Mouse (Mus musculus): ENCODE results near the gene Slc34a2.

The Slc34a2 gene

DNA sequence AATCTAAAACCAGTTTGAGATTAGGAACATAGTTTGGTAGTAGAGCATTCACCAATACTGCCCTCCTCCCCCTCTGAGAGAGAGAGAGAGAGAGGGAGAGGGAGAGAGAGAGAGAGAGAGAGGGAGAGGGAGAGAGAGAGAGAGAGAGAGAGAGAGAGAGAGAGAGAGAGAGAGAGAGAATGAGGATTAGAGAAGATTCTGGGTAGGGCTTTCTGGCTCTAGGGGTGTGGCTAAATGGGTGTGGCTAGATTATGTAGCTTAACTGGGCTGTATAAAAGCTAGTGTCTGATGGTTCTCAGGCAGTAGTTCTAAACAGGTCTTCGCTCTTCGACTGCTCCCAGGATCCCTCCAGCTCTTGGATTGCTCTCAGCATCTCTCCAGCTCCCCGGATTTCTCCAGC lies at the start of gene Slc34a2:
TSS of gene Slc34a2 (plus strand) at position 301 of the 400 bp plus-strand sequence.
- DNase-seq (ENCODE audit: low spot score in 2 of 2) = no peak

DNA sequence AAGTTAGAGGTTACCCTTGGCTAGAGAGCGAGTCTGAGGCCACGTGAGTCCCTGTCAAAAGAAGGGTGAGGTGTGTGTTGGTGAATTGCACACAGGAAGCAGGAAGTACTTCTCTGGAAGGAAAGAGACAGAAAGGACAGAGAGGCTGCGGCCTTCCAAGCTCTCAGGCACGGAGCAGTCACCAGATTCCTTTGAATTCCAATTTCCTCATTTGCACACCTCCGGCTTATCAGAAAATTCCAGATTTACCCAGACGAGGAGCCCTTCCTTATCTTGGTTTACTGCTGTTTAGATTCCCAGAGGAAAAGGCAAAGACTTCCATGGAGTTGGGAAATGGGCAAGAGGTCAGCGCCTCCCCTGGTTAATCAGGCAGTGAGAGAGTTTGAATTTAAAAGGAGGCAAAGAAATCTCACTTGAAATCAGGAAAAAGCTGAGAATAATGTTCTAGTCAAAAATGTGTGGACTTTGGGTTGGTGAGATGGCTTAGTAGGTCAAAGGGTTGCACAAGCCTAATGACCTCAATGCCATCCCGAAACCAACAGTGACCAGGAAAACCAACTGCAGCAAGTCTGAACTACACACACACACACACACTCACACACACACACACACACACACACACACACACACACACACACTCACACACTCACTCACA lies 47.1 kb upstream of the Slc34a2 start:
- DNase-seq (ENCODE audit: low spot score in 2 of 2) = no peak

DNA sequence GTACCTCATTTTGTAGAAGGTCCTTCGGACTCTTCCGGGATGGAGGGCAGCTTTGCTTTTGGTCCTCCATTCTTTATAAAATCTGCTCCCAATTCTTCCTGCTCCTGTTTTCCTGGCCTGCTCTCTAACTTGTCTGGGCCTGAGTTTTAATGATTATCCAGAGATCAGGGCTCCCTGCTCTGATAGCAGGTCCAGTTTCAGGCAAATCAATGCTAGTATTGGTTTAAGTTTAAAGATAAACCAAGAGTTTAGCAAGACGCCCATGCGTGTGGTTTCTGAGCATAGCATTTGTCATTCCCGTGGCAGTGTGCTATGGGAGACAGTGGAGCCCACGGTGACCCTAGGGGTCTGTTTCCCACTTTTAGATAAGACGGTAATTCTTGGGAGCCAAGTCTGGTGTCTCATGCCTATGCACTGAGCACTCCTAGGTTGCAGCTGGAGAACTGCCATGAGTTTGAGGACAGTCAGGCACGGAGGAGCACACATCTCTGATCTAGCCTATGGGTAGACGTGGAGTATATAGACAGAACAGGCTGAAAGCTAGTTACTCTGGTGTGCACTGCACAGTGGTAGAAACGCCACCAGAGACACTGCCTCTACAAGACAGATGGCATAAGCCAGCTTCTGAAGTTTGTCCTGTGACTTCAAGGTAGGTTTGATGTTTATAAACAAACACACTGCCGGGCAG lies 45.5 kb upstream of the Slc34a2 start:
- DNase-seq (ENCODE audit: low spot score in 2 of 2) = no peak

DNA sequence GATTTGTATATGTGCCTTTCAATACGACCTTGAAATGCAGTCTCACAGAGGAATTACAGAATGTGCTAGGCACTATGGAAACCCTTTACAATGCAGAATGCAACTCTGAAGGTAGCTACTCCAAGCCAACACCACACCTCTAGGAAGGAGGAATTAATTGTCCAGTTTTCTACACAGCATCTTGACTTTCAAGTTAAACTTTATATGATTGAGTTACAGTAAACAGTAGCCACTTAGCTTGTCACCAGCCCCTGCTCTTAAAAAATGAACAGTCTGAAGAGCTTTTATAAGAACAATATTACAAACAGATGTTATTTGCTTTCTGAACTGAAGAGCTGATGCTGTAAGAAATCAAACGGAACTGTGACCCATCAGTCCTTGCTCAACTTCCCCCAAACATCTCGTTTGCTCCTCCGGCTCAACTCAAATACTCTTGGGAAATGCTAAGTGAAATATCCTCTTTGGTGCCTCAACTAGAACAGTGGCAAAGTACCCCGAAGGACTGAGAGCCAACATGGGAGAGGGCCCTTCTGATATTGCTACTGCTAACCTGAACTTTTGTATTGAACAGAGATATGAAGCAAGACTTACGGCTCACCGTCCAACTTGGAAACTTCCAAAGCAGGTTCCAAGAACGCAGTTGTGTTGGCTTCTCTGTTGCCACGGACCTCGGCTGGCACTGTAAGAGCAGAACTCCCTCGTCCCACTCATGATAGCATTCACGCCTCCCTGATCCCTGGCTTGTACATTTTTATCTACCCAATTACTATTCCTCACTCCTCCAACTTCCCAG lies 44.2 kb upstream of the Slc34a2 start:
- no peak for DNase-seq (ENCODE audit: low spot score in 2 of 2)

DNA sequence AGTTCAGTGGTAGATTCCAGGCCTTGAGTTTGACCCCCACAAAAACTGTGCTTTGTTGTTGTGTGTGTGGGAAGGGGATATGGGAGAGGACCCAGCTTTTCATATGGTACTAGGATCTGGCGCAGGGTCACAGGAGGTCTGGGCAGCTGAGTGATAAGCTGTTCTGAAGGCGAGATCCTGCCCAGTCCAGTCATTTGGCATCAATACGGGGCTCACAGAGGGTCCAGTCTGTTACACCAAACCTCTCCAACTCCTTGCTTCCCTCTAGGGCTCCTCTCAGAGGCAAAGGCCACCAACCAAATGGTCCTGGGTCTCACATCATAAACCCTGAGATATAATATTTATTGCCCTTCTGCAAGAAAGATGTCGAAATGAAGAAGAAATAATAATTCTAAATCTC lies 42.4 kb upstream of the Slc34a2 start:
- DNase-seq (ENCODE audit: low spot score in 2 of 2) = no peak

DNA sequence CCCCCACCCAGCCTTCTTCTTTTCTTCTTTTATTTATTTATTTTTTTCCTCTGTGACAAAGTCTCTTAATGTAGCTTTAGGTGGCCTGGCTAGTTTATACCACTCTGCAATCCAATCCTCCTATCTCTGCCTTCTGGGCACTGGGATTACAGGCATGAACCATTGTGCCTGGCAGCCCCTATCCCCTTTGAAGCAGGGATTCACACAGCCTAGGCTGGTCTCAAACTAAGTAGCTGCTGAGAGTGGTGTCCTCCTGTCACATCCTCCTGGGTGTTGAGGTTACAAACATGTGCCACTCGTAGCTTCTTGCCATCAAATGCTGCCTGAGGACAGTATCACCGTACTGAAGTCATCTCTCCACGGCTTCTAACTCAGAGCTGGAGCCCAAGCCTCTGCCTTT lies 41.7 kb upstream of the Slc34a2 start:
- no peak for DNase-seq (ENCODE audit: low spot score in 2 of 2)

DNA sequence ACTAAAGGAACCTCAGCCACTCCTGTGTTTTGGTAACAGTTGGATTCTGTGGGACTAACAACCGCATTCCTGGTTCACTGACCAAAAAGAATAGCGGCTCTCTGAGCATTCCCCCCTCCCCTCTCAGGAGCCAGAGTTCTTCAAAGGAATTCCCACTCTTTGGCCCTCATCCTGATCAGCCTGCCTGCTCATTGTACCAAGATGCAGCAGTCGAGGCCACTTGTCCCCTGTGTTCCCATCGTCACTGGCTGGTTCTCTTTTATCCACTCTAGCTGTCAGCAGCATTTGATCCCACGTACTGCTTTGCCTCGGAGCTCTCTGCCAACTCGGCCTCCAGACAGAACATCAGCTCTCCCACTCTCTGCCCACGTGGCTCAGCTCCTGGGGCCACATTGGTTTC lies 41.3 kb upstream of the Slc34a2 start:
- DNase-seq (ENCODE audit: low spot score in 2 of 2) = no peak

DNA sequence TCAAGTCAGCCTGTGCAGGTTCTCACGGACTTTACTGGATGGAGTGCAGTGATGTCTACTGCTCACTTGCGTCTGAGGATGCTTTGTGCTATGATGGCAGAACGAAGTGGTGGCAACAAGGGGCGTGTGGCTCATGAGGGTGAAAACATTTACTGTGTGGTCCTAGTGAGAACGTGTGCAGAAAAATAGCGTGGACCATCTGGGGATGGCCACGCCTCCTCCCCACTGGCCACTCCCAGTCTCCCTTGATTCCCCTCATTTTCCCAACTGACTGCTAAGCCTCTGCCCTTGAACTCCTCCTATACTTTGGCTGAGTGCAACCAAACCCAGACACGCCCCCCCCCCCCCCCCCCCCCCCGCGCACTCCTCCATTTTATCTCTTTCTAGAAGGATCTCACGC lies 40.8 kb upstream of the Slc34a2 start:
- DNase-seq (ENCODE audit: low spot score in 2 of 2) = no peak

DNA sequence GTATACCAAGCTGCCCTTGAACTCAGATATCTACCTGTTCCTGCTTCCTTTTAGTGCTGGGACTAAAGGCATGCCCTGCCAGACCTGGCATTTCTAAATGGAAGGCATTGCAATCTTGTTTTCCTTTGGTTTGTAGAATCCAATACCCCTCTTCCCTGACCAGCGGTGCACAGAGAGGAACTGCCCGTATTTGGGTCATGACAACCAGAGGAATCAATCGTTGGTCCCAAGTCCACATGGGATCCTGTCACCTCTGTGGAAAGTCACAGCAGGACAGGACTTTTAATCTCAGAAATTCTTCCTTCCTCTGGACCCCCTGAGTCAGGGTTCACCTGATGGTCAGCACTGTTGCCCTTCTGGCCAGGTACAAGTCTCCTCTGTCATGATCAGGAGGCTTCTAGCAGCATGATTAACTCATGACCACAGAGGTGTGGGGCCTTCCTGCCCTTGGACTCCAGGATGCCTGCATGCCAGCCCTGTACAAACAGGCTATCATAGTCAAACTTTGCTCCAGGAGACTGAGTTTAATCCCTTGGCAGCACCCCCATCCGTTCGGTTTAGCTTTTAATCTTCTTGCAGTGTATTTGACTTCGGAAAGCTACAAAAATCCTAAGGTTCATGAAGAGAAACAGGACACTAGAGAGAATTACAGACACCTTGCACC lies 39.7 kb upstream of the Slc34a2 start:
- DNase-seq (ENCODE audit: low spot score in 2 of 2) = no peak

DNA sequence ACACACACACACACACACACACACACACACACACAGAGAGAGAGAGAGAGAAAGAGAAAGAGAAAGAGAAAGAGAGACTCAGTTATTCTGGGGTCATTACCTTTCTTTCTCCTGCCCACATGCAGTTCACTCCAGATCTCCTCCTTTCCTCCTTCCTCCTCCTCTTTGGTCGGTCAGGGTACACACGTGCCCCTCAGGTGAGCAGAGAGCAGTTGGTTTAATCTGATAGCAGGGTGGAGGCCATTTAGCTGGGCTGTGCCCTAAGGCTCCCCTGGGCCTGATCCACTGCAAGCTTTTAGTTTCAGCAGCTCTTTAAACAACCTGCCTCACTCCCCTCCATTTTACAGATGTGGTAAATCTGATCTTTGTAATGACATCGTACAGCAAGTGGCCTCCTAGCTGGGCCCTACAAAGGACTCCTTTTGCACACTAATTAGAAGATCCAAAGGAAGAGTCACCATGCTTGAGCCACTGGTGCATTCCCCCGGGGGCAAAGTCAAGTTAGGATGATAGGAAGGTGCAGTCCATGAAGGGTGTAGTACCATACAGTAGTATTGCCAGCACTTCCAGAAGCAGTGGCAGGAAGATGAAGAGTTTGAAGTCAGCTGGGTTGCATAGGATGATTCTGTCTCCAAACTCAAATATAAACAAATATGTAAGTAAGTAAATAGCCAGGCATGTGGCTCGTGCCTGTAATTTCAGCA lies 37.6 kb upstream of the Slc34a2 start:
- no peak for DNase-seq (ENCODE audit: low spot score in 2 of 2)

DNA sequence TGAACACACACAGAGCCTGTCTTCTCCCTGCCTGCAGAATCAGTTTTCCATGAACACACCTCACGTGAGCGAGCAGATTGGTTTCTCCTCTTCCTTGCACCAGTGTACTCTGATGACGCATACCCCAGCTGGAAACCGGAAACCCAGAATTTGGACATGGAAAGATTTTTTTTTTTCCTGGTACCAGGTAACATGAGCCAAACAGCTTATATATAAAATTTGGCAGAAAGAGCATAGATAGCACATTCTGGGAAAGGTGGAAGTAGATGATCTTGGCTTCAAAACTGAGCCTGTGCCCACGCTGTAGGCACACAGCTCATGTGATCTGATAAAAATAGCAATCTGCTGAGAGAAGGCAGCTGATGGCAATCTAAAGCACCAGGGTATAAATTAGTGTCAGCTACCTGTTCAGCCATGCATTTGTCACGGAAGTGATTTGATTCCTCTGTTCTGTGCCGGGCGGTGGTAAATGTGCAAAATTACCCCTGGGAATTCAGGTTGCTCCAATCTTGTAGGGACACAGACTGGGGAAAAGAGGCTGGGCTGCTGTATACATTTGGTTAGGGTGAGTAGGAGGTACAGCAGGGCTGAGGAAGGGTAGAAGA lies 35.2 kb upstream of the Slc34a2 start:
- DNase-seq (ENCODE audit: low spot score in 2 of 2) = no peak

DNA sequence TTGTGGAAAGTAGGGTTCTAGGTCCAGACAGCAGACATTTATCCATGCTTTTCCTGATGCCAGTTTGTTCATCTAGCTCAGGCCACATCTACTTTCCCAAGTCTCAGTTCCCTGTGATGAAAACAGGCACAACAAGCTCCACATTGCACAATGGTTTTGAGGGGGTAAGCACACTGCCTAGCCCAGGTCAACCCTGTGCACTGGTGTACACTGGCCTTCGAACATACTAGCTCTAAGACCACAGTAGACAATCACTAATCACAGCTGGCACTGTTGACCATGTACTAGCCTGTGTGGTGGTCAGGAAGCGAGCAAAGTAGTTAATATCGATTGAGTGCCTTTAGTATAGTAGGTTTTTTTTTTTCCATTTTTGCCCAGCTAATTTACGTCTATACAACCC lies 34.4 kb upstream of the Slc34a2 start:
- DNase-seq (ENCODE audit: low spot score in 2 of 2) = no peak

DNA sequence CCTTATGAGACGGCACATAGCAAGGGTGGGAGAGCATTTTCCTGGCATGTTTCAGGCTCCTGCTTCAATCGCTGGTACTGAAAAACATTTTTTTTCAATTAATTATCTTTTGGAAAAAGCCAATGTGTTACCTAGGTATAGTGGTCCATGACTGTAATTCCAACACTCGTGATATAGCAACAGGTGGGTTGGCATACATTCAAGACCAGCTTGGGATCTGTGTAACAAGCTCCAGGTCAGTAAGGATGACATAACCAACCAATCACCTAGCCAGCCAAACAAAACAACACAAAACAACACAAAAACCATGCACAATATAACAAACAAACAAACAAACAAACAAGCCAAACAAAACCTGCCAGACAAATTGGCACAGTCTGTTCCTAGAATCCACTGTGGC lies 33.9 kb upstream of the Slc34a2 start:
- no peak for DNase-seq (ENCODE audit: low spot score in 2 of 2)

DNA sequence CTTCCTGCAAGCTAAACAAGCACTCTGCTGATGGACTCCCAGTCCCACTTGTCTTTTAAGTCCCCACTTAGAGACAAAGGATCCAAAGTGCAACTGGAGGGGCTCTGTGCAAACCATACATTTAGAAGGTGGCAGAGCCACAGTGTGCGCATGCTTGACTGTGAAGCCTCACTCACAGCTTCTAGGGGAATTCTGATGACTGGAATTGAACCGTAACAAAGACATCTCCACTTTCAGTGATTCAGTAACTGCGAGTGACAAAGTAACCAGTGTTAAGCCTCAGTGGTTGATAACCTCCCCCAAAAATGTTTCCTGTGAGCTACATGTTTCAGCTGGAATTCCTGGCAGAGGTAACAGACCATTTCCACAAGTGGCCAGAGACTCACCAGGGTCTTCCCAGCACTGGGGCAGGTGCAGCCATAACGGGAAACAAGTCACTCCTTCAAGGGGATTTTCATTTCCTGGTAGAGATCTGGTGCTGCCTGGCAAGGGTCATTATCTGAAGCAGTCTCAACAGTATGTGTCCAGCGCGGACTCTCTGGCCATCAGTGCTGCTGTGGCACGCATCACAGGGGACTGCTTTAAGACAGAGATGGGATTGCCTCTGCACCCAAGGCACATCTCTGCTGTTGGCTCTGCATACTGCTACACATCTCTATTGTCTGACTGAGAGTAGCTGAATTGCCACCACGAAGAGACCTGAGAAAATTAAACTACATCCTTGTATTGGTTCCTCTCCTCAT lies 28.7 kb upstream of the Slc34a2 start:
- no peak for DNase-seq (ENCODE audit: low spot score in 2 of 2)

DNA sequence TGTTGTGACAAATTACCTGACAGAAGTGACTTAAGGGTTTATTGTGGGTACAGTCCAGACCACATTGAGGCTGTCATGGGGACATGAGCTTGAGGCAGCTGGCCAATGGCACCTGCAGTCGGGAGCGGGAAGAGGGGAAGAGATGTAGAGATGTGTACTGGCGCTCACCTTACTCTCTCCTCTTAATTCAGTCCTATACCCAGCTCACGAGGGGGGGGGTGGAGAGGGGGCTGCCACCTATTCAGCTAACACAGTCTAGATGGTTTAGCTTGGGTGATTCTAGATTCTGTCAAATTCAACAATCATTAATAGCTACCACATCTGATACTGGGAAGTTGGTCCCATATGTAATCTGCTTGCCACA lies 28.1 kb upstream of the Slc34a2 start:
- no peak for DNase-seq (ENCODE audit: low spot score in 2 of 2)

DNA sequence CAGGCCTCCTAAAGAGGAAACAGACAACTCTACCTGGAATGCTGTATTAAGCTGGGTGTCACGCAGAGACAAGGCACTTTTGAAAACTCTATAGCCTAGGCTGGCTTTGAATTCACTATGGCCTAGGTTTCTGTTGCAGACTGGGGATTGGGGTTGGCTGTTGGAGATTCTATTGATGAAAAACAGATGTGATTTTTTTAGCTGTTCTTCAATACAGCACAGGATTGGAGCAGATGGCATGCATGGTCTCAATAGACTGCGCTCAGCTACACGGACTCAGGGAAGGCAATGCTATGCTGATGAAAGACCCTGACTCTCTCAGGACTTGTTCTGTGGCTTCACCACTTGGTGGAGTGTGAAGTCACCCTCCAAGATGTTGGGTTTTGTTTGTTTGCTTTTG lies 26.6 kb upstream of the Slc34a2 start:
- no peak for DNase-seq (ENCODE audit: low spot score in 2 of 2)

DNA sequence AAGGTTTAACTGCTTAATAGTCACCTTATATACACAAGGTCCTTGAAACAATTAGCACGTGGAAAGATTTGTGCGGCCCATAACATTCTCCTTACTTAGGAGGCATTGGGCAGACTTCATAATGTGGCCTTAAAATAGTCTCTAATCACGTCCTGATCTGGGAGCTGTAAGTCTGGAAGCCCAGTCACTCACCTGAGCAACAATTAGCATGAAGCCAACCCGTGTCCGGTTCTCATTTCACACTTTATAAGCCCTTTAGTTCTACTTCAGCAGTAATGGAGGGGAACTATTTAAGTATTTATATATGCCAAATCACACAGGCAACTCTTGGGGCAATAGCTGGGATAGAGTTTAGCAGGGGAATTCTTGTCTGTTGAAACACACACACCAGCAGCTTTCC lies 21.3 kb upstream of the Slc34a2 start:
- DNase-seq (ENCODE audit: low spot score in 2 of 2) = no peak

DNA sequence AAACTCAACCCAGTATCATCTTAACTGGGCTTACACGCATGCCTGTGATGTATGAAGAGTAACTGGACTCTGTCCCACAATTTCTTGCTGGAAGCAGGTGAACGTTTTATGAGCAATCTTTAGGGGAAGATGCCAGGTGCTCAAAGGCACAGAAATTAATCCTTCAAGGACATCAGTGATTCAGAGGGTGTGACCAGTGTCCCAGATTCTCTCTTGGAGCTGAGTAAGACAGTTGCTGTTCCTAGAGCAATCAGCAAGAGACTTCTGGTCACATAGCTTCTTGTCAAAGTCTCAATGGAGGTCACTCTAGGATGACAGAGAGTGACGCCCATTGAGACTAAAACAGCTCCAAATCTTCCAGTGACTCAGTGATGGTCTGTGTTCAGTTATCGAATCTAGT lies 19.6 kb upstream of the Slc34a2 start:
- no peak for DNase-seq (ENCODE audit: low spot score in 2 of 2)

DNA sequence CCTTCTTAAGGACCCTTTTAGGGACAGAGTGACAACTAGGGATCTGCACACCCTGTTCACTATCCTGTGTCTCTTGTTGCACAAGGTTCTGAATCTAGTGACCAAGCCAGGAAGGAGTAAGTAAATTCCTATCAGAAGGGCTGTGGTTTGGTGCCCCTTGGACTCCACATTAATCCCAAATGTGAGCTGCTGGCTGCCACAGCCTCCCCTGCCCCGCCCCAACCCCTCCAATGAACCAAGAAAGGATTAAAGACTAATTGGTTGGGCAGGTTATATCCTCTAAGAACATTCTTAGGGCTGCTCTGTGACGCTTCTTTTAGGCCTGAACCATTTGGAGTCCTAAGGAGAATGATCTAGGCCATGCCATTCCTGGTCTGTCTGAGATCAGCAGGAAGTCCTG lies 14.4 kb upstream of the Slc34a2 start:
- DNase-seq (ENCODE audit: low spot score in 2 of 2) = no peak

DNA sequence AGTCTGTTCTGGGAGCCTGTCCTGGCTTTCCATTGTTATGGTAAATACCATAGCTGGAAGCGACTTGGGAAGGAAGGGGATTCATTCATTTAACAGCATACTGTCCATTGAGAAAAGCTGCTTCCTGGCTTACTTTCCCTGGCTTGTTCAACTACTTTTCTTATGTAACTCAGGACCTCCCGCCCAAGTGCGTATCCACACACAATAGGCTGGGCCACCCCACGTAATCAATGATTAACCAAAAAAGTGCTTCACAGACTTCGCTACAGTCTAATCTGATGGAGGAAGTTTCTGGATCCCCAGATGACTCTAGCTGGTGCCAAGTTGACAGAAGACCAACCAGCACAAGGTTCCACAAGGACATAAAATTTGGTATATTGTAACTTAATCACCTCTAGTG lies 14.0 kb upstream of the Slc34a2 start:
- no peak for DNase-seq (ENCODE audit: low spot score in 2 of 2)

All from natural killer cell, adult 2 months (primary cell).